Mouse (Mus musculus): ENCODE measurements around the gene Cd27. TPM values are rescaled to one million over a fixed set of nuclear protein-coding genes. Genes with fewer than 3 reads are reported as not detected.

Cd27 gene
- polyA plus RNA-seq, 1 experiment from 2014 or later = 2.1 TPM

DNA sequence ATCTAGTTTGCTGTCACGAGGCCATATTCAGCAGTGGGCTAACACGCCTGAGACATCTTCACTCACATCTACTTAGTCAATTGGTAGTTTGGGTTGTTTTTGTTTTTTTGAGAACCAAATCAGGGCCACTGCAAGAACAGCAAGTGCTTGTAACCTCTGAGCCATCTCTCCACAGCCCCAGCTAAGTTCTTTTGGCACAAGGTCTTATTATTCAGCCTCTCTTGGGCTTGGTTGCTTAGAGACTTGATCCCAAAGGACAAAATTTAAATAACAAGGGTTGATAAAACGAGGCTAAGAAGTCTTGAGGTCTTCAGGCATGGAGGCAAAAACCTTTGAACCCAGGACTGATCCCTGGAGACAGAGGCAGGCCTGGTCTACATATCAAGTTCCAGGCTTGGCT lies 40.5 kb downstream of the Cd27 start:
- Histone ChIP-seq H3K9ac (replicated peaks; ENCODE audit: low read length) (no peak overlapping the region), H3K27ac (ENCODE audit: low read length) (no peak overlapping the region), H3K4me2 (replicated peaks; ENCODE audit: low read depth, low read length) (no peak overlapping the region), H3K4me1 (ENCODE audit: insufficient read depth, low read length) (peaks cover 5% of the 10 kb centered on the region; the same call in 1 of the 2 replicates), H3K27me3 (ENCODE audit: insufficient read depth, low read length) (no peaks in the 10 kb centered on the region), H3K36me3 (ENCODE audit: insufficient read depth, low read length) (peaks cover 15% of the 10 kb centered on the region), H3K9me3 (ENCODE audit: low read length) (no peaks in the 10 kb centered on the region), H3K4me3 (ENCODE audit: low read length) (no peak overlapping the region)
- 65% methylated on average over 3 of the region's 3 CpGs for WGBS
- no peak for ATAC-seq (ENCODE audit: low FRiP score, low TSS enrichment)

- Histone ChIP-seq H3K9ac (replicated peaks; ENCODE audit: low read length) (no peak overlapping the region), H3K4me2 (replicated peaks; ENCODE audit: low read depth, low read length) (no peak overlapping the region), H3K27ac (ENCODE audit: low read length) (no peak overlapping the region), H3K4me1 (ENCODE audit: insufficient read depth, low read length) (peaks cover 7% of the 10 kb centered on the region; the same call in 1 of the 2 replicates), H3K27me3 (ENCODE audit: insufficient read depth, low read length) (no peaks in the 10 kb centered on the region), H3K9me3 (ENCODE audit: low read length) (no peaks in the 10 kb centered on the region), H3K36me3 (ENCODE audit: insufficient read depth, low read length) (peaks cover 15% of the 10 kb centered on the region), H3K4me3 (ENCODE audit: low read length) (no peak overlapping the region)
- WGBS = 21% methylated on average over 1 of the region's 1 CpGs
- no peak for ATAC-seq (ENCODE audit: low FRiP score, low TSS enrichment)
These were observed 41.2 kb downstream of the Cd27 start for GRCm38 (mm10) chr6:125195541-125196075.

DNA sequence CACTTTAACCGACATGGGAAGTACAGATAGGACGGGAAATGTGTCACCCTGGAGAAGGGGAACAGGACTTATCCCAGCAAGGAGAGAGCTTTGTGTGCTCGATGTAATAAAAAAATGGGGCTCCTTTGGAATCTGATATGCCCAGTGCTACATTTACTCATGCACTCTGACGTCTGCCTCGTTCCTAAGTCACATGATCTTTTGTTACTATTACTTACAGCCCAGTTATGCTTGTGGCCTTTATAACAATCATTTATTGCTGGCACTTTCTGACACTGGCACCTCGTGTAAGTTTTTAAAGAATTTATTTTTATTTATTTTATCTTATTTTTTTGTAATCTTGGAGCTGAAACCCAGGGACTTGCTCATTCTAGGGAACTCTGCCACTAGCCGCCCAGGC lies 43.4 kb downstream of the Cd27 start:
- WGBS = 55% methylated on average over 7 of the region's 7 CpGs
- Histone ChIP-seq H3K4me3 (ENCODE audit: low read length) (no peak overlapping the region), H3K36me3 (ENCODE audit: insufficient read depth, low read length) (peaks cover 27% of the 10 kb centered on the region), H3K9me3 (ENCODE audit: low read length) (no peaks in the 10 kb centered on the region), H3K4me2 (replicated peaks; ENCODE audit: low read depth, low read length) (no peak overlapping the region), H3K4me1 (ENCODE audit: insufficient read depth, low read length) (peaks cover 14% of the 10 kb centered on the region; the same call in 1 of the 2 replicates), H3K9ac (replicated peaks; ENCODE audit: low read length) (0 out of 2 replicates have a peak overlapping the region, but pooled peaks have one; percentile 92), H3K27ac (ENCODE audit: low read length) (no peak overlapping the region), H3K27me3 (ENCODE audit: insufficient read depth, low read length) (no peaks in the 10 kb centered on the region)
- no peak for ATAC-seq (ENCODE audit: low FRiP score, low TSS enrichment)

DNA sequence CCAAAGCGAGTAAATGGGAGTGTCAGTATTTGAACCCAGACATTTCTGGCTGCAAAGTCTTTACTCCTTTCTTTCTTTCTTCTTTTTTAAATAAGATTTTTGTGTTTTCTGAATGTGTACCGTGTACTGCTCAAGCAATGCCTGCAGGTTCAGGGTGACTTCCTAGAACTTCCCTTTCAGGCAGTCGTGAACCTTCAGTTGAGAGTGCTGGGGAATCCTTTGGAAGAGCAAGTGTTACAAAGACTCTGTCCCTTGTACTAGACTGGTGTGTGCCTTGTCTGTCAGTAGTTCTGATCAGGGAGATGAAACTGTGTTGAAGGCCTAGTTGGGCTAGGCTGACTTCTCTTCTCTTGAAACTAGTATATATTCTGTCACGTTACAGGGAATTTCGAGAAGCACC lies 44.0 kb downstream of the Cd27 start:
- Histone ChIP-seq H3K4me2 (replicated peaks; ENCODE audit: low read depth, low read length) (peak overlapping the region; percentile 87), H3K4me1 (ENCODE audit: insufficient read depth, low read length) (peaks cover 14% of the 10 kb centered on the region; the same call in 1 of the 2 replicates), H3K9me3 (ENCODE audit: low read length) (no peaks in the 10 kb centered on the region), H3K27me3 (ENCODE audit: insufficient read depth, low read length) (no peaks in the 10 kb centered on the region), H3K36me3 (ENCODE audit: insufficient read depth, low read length) (peaks cover 30% of the 10 kb centered on the region), H3K27ac (ENCODE audit: low read length) (peak overlapping the region; percentile 100; the same call in 1 of the 2 replicates), H3K9ac (replicated peaks; ENCODE audit: low read length) (peak overlapping the region; percentile 92), H3K4me3 (ENCODE audit: low read length) (peak overlapping the region; percentile 77)
- WGBS = 39% methylated on average over 5 of the region's 5 CpGs
- no peak for ATAC-seq (ENCODE audit: low FRiP score, low TSS enrichment)

- Histone ChIP-seq H3K4me1 (ENCODE audit: insufficient read depth, low read length) (peaks cover 14% of the 10 kb centered on the region; the same call in 1 of the 2 replicates), H3K4me2 (replicated peaks; ENCODE audit: low read depth, low read length) (peak overlapping the region; percentile 87), H3K27me3 (ENCODE audit: insufficient read depth, low read length) (no peaks in the 10 kb centered on the region), H3K27ac (ENCODE audit: low read length) (peak overlapping the region; percentile 100), H3K9ac (replicated peaks; ENCODE audit: low read length) (peak overlapping the region; percentile 92), H3K9me3 (ENCODE audit: low read length) (no peaks in the 10 kb centered on the region), H3K4me3 (ENCODE audit: low read length) (peak overlapping the region; percentile 77), H3K36me3 (ENCODE audit: insufficient read depth, low read length) (peaks cover 37% of the 10 kb centered on the region)
- ATAC-seq (ENCODE audit: low FRiP score, low TSS enrichment) = peak; percentile 96
- under 1% methylated on average over 34 of the region's 34 CpGs for WGBS
These were observed 44.6 kb downstream of the Cd27 start for GRCm38 (mm10) chr6:125192016-125192714.

- ATAC-seq (ENCODE audit: low FRiP score, low TSS enrichment) = peak; percentile 98
- WGBS = under 1% methylated on average over 54 of the region's 54 CpGs
- Histone ChIP-seq H3K4me1 (ENCODE audit: insufficient read depth, low read length) (peaks cover 14% of the 10 kb centered on the region; the same call in 1 of the 2 replicates), H3K36me3 (ENCODE audit: insufficient read depth, low read length) (peaks cover 44% of the 10 kb centered on the region), H3K27ac (ENCODE audit: low read length) (peak within 1 kb of the TSS; percentile 100), H3K4me2 (replicated peaks; ENCODE audit: low read depth, low read length) (peak within 1 kb of the TSS; percentile 87), H3K9ac (replicated peaks; ENCODE audit: low read length) (peak within 1 kb of the TSS; percentile 92), H3K27me3 (ENCODE audit: insufficient read depth, low read length) (no peaks in the 10 kb centered on the region), H3K9me3 (ENCODE audit: low read length) (no peaks in the 10 kb centered on the region), H3K4me3 (ENCODE audit: low read length) (peak within 1 kb of the TSS; percentile 77)
These were observed 45.3 kb downstream of the Cd27 start, which contains the start of the genes Ncapd2 and Mrpl51 for GRCm38 (mm10) chr6:125191332-125192015. Gene Ncapd2 (minus strand): TSS chr6:125191701. Gene Mrpl51 (plus strand): TSS chr6:125191801.

DNA sequence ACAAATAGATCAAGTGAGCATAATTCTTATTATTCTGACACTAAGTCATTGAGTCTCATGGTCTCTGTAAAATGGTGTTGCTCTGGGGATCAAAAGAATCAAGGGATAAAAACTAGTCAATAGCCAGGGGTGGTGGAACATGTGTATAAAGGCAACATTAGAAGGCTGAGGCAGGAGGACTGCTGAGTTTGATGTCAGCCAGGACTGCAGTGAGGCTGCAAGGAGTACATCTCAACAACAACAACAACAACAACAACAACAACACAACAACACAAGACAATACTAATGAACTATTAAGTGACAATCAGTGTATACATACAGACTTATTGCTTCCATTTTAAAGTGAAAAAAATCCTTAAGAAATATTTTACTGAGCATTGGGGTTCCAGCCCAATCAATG lies 46.0 kb downstream of the Cd27 start:
- Histone ChIP-seq H3K4me1 (ENCODE audit: insufficient read depth, low read length) (peaks cover 14% of the 10 kb centered on the region; the same call in 1 of the 2 replicates), H3K36me3 (ENCODE audit: insufficient read depth, low read length) (peaks cover 51% of the 10 kb centered on the region), H3K27ac (ENCODE audit: low read length) (peak overlapping the region; percentile 100), H3K9me3 (ENCODE audit: low read length) (no peaks in the 10 kb centered on the region), H3K27me3 (ENCODE audit: insufficient read depth, low read length) (no peaks in the 10 kb centered on the region), H3K9ac (replicated peaks; ENCODE audit: low read length) (peak overlapping the region; percentile 83), H3K4me2 (replicated peaks; ENCODE audit: low read depth, low read length) (peak overlapping the region; percentile 62), H3K4me3 (ENCODE audit: low read length) (peak overlapping the region; percentile 77)
- ATAC-seq (ENCODE audit: low FRiP score, low TSS enrichment) = no peak

DNA sequence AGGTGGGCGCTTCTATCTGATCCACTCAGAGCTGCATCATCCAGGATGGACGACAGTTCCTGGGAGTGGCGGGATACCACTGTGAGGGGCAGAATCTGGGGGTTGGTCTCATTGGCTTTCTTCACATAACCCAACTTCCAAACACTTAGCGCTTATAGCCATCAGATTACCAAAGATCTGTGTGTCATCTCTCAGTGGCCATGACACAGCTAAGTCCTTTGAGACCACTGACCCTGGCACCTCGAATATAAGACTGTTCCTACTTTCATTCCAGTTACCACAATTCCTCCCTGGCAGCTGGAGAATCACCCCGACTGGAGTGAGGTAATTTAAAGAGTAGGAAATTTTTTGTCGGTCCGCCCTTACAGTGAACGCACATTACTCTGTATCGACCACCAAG lies 50.6 kb downstream of the Cd27 start:
- WGBS = 86% methylated on average over 10 of the region's 10 CpGs
- H3K4me2 ChIP-seq (replicated peaks; ENCODE audit: low read depth, low read length) = no peak overlapping the region
- ATAC-seq (ENCODE audit: low FRiP score, low TSS enrichment) = no peak
- H3K36me3 ChIP-seq (ENCODE audit: insufficient read depth, low read length) = peaks cover 78% of the 10 kb centered on the region
- no peaks in the 10 kb centered on the region for H3K27me3 ChIP-seq (ENCODE audit: insufficient read depth, low read length)
- H3K4me3 ChIP-seq (ENCODE audit: low read length) = no peak overlapping the region
- peaks cover 8% of the 10 kb centered on the region; the same call in 1 of the 2 replicates for H3K4me1 ChIP-seq (ENCODE audit: insufficient read depth, low read length)
- no peak overlapping the region for H3K27ac ChIP-seq (ENCODE audit: low read length)
- H3K9me3 ChIP-seq (ENCODE audit: low read length) = no peaks in the 10 kb centered on the region
- H3K9ac ChIP-seq (replicated peaks; ENCODE audit: low read length) = no peak overlapping the region

Data from kidney, embryonic 16.5 days (tissue).